Mouse (Mus musculus): Measurements from ENCODE around the gene Tmem88. TPM values are rescaled to one million over a fixed set of nuclear protein-coding genes. Genes with fewer than 3 reads are reported as not detected.

Tmem88 gene
- total RNA-seq, 2 experiments from 2014 or later, result 2.6 to 5.0 TPM

- Histone ChIP-seq H3K27ac (no peak overlapping the region), H3K4me3 (no peak overlapping the region)
- TF ChIP-seq CTCF (conservative IDR thresholded peaks at IDR 0.05), result no peak
- DNase-seq (ENCODE audit: low spot score in 2 of 2), result no peak
These were observed 23.3 kb upstream of the Tmem88 start for GRCm38 (mm10) chr11:69421131-69421977.

GRCm38 (mm10) chr11:69420554-69421000, 22.5 kb upstream of the Tmem88 start:
- Histone ChIP-seq H3K27ac (no peak overlapping the region), H3K4me3 (peak overlapping the region; percentile 60)
- DNase-seq (ENCODE audit: low spot score in 2 of 2), result no peak
- TF ChIP-seq CTCF (conservative IDR thresholded peaks at IDR 0.05), result no peak

- DNase-seq (ENCODE audit: low spot score in 2 of 2), result no peak
- Histone ChIP-seq H3K27ac (peak overlapping the region; percentile 99), H3K4me3 (peak overlapping the region; percentile 60)
- TF ChIP-seq CTCF (conservative IDR thresholded peaks at IDR 0.05), result no peak
These were observed 21.9 kb upstream of the Tmem88 start for GRCm38 (mm10) chr11:69419813-69420553.

DNA sequence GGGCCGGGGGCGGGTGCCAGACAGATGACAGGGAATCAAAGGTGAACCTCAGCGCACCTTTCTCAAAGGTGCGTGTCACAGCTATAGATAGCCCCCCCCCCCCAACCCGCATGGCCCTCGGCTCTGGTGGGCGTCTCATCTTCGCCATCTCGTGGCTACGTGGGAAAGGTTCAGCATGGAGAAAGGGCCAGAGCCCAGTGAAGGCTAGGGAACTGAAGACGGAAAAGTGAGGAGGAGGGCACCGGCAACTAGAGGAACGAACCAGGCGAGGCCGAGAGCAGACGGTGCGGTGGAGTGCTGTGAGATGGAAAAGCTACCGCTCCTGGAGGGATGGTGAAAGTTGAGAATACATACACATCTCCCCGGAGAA, 21.4 kb upstream of the Tmem88 start:
- Histone ChIP-seq H3K4me3 (peak overlapping the region; percentile 60), H3K27ac (peak overlapping the region; percentile 99)
- peak; percentile 62 for TF ChIP-seq CTCF (conservative IDR thresholded peaks at IDR 0.05)
- no peak for DNase-seq (ENCODE audit: low spot score in 2 of 2)

- peak overlapping the region; percentile 60 for H3K4me3 ChIP-seq
- peak; percentile 83 to 95 for DNase-seq (ENCODE audit: low spot score in 2 of 2)
- no peak; the same call in 1 of the 2 replicates for TF ChIP-seq CTCF (conservative IDR thresholded peaks at IDR 0.05)
- peak overlapping the region; percentile 99 for H3K27ac ChIP-seq
These were observed 20.7 kb upstream of the Tmem88 start for GRCm38 (mm10) chr11:69418481-69419442.

- DNase-seq (ENCODE audit: low spot score in 2 of 2), result peak; percentile 87 to 88
- no peak for TF ChIP-seq CTCF (conservative IDR thresholded peaks at IDR 0.05)
- Histone ChIP-seq H3K4me3 (peak overlapping the region; percentile 60), H3K27ac (peak overlapping the region; percentile 99)
These were observed 19.7 kb upstream of the Tmem88 start for GRCm38 (mm10) chr11:69417449-69418384.

GRCm38 (mm10) chr11:69416921-69417448, 19.0 kb upstream of the Tmem88 start:
- no peak for DNase-seq (ENCODE audit: low spot score in 2 of 2)
- Histone ChIP-seq H3K4me3 (peak overlapping the region; percentile 60), H3K27ac (peak overlapping the region; percentile 99)
- no peak for TF ChIP-seq CTCF (conservative IDR thresholded peaks at IDR 0.05)

DNA sequence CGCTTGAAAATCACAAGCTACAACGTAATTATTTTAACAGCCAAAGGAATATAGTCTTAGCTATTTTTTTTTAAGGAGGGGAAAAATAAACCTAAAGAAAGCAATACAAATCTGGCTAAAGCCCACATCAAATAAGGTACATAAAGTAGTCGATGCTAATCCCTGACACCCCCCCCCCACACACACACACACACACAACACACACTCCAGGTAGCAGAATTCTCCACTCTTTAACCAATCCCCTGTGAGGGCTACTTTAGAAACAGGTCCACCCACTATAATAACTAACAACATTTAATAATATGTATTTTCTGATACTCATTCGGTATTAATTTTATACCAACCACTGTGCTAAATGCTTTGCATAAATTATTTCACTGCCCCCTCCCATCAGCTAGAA, 18.5 kb upstream of the Tmem88 start:
- Histone ChIP-seq H3K4me3 (peak overlapping the region; percentile 60), H3K27ac (peak overlapping the region; percentile 99)
- TF ChIP-seq CTCF (conservative IDR thresholded peaks at IDR 0.05), result no peak
- no peak for DNase-seq (ENCODE audit: low spot score in 2 of 2)

- TF ChIP-seq CTCF (conservative IDR thresholded peaks at IDR 0.05), result no peak
- peak in 1 of 2 experiments; percentile 39 for DNase-seq (ENCODE audit: low spot score in 2 of 2)
- H3K27ac ChIP-seq, result peak overlapping the region; percentile 99
- peak overlapping the region; percentile 60 for H3K4me3 ChIP-seq
These were observed 17.8 kb upstream of the Tmem88 start for GRCm38 (mm10) chr11:69415668-69416451.

GRCm38 (mm10) chr11:69415327-69415667, 17.3 kb upstream of the Tmem88 start:
- Histone ChIP-seq H3K27ac (peak overlapping the region; percentile 99), H3K4me3 (peak overlapping the region; percentile 52)
- TF ChIP-seq CTCF (conservative IDR thresholded peaks at IDR 0.05), result peak; percentile 36
- peak in 1 of 2 experiments; percentile 37 for DNase-seq (ENCODE audit: low spot score in 2 of 2)

Data from layer of hippocampus, adult 2 months (tissue).